Mouse (Mus musculus): ENCODE data around the gene Cmtm8. TPM values are rescaled to one million over a fixed set of nuclear protein-coding genes. Genes with fewer than 3 reads are reported as not detected.

Cmtm8 gene
- polyA plus RNA-seq, 1 experiment = 30.5 TPM

DNA sequence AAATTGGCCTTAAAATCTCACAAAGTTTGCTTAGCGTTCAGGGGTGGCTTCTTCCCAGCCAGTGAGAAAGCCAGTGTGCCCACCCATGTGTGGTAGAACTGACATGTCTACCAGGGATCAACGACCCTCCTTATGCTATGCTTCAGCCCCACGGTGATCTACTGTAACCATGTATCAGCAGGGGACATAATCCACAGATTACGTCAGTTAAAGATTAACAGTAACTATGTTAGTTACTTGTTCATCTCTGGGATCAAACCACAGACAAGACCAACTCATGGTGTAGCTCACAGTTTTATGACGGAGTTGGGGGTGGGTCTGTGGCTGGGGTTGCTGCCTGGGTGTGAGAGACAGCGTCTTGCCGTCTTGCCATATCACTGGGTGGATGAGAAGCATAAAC, 19.8 kb downstream of the Cmtm8 start:
- Histone ChIP-seq H3K4me3 (ENCODE audit: insufficient read depth, low read depth, low read length) (no peak overlapping the region), H3K27me3 (replicated peaks; ENCODE audit: control insufficient read depth, insufficient read depth, low read length) (no peaks in the 10 kb centered on the region), H3K36me3 (ENCODE audit: control insufficient read depth, insufficient read depth, low read length) (no peaks in the 10 kb centered on the region), H3K4me1 (ENCODE audit: control insufficient read depth, insufficient read depth, low read length) (peaks cover 3% of the 10 kb centered on the region; the same call in 1 of the 2 replicates), H3K27ac (ENCODE audit: insufficient read depth, low read depth, low read length) (no peak overlapping the region)
- TF ChIP-seq CTCF (conservative IDR thresholded peaks at IDR 0.05; ENCODE audit: insufficient read depth, insufficient read length, low read depth, low read length) (no peak), POLR2A (IDR thresholded peaks at IDR 0.05; ENCODE audit: low read depth, low read length) (no peak)
- 73% methylated on average over 7 of the region's 7 CpGs for WGBS
- no peak for DNase-seq

DNA sequence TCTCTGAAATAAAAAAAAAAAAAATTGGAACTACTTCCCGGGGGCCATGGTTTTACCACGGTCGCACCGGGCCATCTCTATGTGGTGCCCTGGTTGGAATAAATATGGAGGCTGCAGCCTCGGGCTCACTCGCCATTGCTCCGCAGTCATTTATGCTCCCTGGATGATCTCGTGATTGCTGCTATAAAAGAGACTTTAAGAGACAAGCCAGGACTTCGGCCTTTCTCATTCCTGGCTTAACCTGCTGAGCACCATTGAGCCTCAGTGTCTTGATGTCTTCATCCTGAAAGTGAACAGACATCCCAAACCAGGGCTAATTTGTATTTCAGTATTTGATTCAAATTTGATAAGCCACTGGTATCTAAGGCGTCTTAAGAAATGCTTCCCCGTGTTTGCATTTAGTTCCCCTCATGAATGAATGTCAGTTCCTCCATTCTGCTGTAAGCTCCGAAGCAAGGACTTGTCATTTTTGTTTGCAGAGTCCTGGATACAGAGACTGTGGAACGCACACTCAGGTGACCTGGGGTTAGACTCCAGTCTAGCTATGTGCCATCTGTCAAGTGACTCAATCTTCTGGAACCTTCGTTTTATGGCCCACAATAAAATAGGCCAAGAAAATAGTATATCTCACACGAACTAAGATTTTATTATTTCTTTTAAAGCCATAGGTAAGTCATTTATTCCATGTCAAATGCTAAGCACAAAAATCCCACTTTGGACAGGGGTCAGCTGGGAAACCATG, 22.2 kb downstream of the Cmtm8 start:
- TF ChIP-seq CTCF (conservative IDR thresholded peaks at IDR 0.05; ENCODE audit: insufficient read depth, insufficient read length, low read depth, low read length) (no peak), POLR2A (IDR thresholded peaks at IDR 0.05; ENCODE audit: low read depth, low read length) (no peak)
- Histone ChIP-seq H3K4me3 (ENCODE audit: insufficient read depth, low read depth, low read length) (no peak overlapping the region), H3K27ac (ENCODE audit: insufficient read depth, low read depth, low read length) (no peak overlapping the region), H3K4me1 (ENCODE audit: control insufficient read depth, insufficient read depth, low read length) (no peaks in the 10 kb centered on the region), H3K27me3 (replicated peaks; ENCODE audit: control insufficient read depth, insufficient read depth, low read length) (no peaks in the 10 kb centered on the region), H3K36me3 (ENCODE audit: control insufficient read depth, insufficient read depth, low read length) (no peaks in the 10 kb centered on the region)
- DNase-seq = no peak
- WGBS = 76% methylated on average over 15 of the region's 15 CpGs

DNA sequence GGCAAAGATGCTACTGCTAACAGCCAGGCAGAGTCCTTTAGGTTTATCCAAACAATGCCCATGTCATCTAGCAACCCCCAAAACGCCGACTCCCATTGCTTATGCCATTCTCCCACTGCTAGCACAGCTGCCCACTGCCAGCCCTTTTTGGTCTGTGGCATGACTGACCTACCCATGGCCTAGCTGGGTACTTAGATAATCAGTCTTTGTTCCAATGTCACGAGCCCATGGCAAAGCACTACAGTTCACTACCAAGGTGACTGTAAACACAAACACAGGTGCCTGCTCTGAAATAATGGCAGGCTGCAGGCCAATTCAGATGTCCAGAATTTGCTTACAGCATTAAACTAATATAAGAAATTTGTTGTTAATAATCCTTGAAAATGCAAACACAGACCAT, 25.0 kb downstream of the Cmtm8 start:
- DNase-seq = no peak
- TF ChIP-seq CTCF (conservative IDR thresholded peaks at IDR 0.05; ENCODE audit: insufficient read depth, insufficient read length, low read depth, low read length) (no peak), POLR2A (IDR thresholded peaks at IDR 0.05; ENCODE audit: low read depth, low read length) (no peak)
- Histone ChIP-seq H3K4me3 (ENCODE audit: insufficient read depth, low read depth, low read length) (no peak overlapping the region), H3K36me3 (ENCODE audit: control insufficient read depth, insufficient read depth, low read length) (no peaks in the 10 kb centered on the region), H3K27me3 (replicated peaks; ENCODE audit: control insufficient read depth, insufficient read depth, low read length) (no peaks in the 10 kb centered on the region), H3K27ac (ENCODE audit: insufficient read depth, low read depth, low read length) (no peak overlapping the region), H3K4me1 (ENCODE audit: control insufficient read depth, insufficient read depth, low read length) (no peaks in the 10 kb centered on the region)
- WGBS = 62% methylated on average over 3 of the region's 3 CpGs

DNA sequence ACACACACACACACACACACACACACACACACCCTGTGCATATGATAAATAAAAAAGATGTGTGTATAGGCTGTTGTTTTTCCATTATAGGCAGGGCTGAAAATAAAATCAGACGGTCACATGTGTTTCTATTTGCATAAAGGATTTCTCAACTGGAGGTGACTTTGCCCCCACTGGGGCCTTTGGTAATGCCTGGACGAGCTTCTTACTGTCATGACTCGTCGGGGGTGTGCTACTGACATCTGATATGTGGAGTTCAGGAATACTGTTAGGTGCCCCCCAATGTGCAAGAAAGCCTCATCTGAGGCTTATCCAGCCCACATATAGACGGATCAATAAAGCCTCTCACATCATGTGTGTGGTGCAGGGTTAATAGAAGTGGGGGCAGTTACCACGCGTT, 26.9 kb downstream of the Cmtm8 start:
- H3K27ac ChIP-seq (ENCODE audit: insufficient read depth, low read depth, low read length) = no peak overlapping the region
- TF ChIP-seq POLR2A (IDR thresholded peaks at IDR 0.05; ENCODE audit: low read depth, low read length) = no peak
- no peak for TF ChIP-seq CTCF (conservative IDR thresholded peaks at IDR 0.05; ENCODE audit: insufficient read depth, insufficient read length, low read depth, low read length)
- H3K27me3 ChIP-seq (replicated peaks; ENCODE audit: control insufficient read depth, insufficient read depth, low read length) = no peaks in the 10 kb centered on the region
- H3K4me3 ChIP-seq (ENCODE audit: insufficient read depth, low read depth, low read length) = no peak overlapping the region
- no peak for DNase-seq
- 49% methylated on average over 7 of the region's 7 CpGs for WGBS
- no peaks in the 10 kb centered on the region for H3K36me3 ChIP-seq (ENCODE audit: control insufficient read depth, insufficient read depth, low read length)
- no peaks in the 10 kb centered on the region for H3K4me1 ChIP-seq (ENCODE audit: control insufficient read depth, insufficient read depth, low read length)

DNA sequence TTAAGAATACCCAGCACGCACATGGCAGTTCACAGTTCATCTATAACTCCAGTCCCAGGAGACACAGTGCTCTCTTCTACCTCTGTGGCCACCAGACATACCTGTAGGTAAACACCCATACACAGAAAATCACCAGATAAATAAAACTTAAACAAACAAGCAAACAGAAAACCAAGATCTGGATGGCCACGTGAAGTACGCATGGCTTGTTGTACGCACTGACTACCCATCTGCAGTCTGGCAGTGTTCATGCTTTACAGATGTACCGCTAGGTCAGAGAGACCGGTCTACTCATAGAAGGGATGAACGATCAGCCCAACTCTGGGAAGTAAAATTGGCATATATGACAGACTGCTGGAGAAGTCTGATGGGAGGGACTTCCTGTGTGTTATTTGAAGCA, 27.8 kb downstream of the Cmtm8 start:
- Histone ChIP-seq H3K4me3 (ENCODE audit: insufficient read depth, low read depth, low read length) (no peak overlapping the region), H3K27ac (ENCODE audit: insufficient read depth, low read depth, low read length) (no peak overlapping the region), H3K36me3 (ENCODE audit: control insufficient read depth, insufficient read depth, low read length) (no peaks in the 10 kb centered on the region), H3K4me1 (ENCODE audit: control insufficient read depth, insufficient read depth, low read length) (no peaks in the 10 kb centered on the region), H3K27me3 (replicated peaks; ENCODE audit: control insufficient read depth, insufficient read depth, low read length) (no peaks in the 10 kb centered on the region)
- TF ChIP-seq POLR2A (IDR thresholded peaks at IDR 0.05; ENCODE audit: low read depth, low read length) (no peak), CTCF (conservative IDR thresholded peaks at IDR 0.05; ENCODE audit: insufficient read depth, insufficient read length, low read depth, low read length) (no peak)
- no peak for DNase-seq
- WGBS = 94% methylated on average over 7 of the region's 7 CpGs

DNA sequence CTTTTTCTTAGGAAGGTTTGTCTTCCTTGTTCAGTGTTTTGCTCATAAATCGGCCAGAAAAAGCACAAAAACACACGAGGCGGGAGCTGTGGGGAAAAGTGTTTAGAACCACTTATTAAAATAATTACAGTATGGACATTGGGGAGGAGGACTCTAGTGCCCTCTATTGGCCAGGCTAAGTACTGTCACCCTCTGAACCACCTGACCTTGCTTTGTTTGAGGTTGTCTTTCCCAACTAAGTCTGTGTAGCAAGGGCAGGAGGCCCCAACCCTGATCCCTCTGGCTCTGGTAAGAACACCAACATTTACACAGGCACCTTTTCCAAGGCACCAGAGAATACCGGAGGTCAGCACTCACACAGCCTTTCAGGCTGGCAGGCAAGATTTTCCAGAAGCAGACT, 28.6 kb downstream of the Cmtm8 start:
- no peaks in the 10 kb centered on the region for H3K27me3 ChIP-seq (replicated peaks; ENCODE audit: control insufficient read depth, insufficient read depth, low read length)
- H3K27ac ChIP-seq (ENCODE audit: insufficient read depth, low read depth, low read length) = no peak overlapping the region
- no peaks in the 10 kb centered on the region for H3K4me1 ChIP-seq (ENCODE audit: control insufficient read depth, insufficient read depth, low read length)
- H3K4me3 ChIP-seq (ENCODE audit: insufficient read depth, low read depth, low read length) = no peak overlapping the region
- peak; percentile 58 for DNase-seq
- TF ChIP-seq CTCF (conservative IDR thresholded peaks at IDR 0.05; ENCODE audit: insufficient read depth, insufficient read length, low read depth, low read length) (peak; percentile 82), POLR2A (IDR thresholded peaks at IDR 0.05; ENCODE audit: low read depth, low read length) (no peak)
- H3K36me3 ChIP-seq (ENCODE audit: control insufficient read depth, insufficient read depth, low read length) = no peaks in the 10 kb centered on the region
- 61% methylated on average over 4 of the region's 4 CpGs for WGBS

DNA sequence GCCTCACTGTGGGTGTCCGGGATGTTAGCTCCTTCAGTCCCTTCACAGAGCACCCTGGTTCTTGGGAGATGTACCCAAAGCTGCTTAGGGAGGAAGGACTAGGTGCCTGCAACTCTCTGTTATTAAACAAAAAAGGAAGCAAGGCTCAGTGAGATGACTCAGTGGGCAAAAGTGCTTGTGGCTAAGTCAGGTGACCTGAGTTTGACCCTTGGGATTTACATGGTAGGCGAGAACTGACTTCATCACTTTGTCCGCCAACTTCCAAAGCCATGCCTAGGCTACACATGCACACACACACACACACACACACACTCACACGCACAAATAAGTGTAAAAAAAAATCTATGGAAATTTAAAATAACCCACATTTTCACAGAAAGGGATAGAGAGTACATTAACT, 32.0 kb downstream of the Cmtm8 start:
- H3K27me3 ChIP-seq (replicated peaks; ENCODE audit: control insufficient read depth, insufficient read depth, low read length) = no peaks in the 10 kb centered on the region
- H3K4me3 ChIP-seq (ENCODE audit: insufficient read depth, low read depth, low read length) = no peak overlapping the region
- 91% methylated on average over 4 of the region's 4 CpGs for WGBS
- TF ChIP-seq CTCF (conservative IDR thresholded peaks at IDR 0.05; ENCODE audit: insufficient read depth, insufficient read length, low read depth, low read length) = no peak
- TF ChIP-seq POLR2A (IDR thresholded peaks at IDR 0.05; ENCODE audit: low read depth, low read length) = no peak
- no peak overlapping the region for H3K27ac ChIP-seq (ENCODE audit: insufficient read depth, low read depth, low read length)
- H3K4me1 ChIP-seq (ENCODE audit: control insufficient read depth, insufficient read depth, low read length) = no peaks in the 10 kb centered on the region
- DNase-seq = no peak
- no peaks in the 10 kb centered on the region for H3K36me3 ChIP-seq (ENCODE audit: control insufficient read depth, insufficient read depth, low read length)

Measured in kidney, adult 2 months (tissue).